Mouse (Mus musculus): ENCODE results near the gene Cdan1. TPM values are rescaled to one million over a fixed set of nuclear protein-coding genes. Genes with fewer than 3 reads are reported as not detected.
A peak's percentile ranks its signal among the peaks of the same experiment; 100 is the strongest.

Gene Cdan1
- polyA plus RNA-seq, 1 experiment, result not detected

DNA sequence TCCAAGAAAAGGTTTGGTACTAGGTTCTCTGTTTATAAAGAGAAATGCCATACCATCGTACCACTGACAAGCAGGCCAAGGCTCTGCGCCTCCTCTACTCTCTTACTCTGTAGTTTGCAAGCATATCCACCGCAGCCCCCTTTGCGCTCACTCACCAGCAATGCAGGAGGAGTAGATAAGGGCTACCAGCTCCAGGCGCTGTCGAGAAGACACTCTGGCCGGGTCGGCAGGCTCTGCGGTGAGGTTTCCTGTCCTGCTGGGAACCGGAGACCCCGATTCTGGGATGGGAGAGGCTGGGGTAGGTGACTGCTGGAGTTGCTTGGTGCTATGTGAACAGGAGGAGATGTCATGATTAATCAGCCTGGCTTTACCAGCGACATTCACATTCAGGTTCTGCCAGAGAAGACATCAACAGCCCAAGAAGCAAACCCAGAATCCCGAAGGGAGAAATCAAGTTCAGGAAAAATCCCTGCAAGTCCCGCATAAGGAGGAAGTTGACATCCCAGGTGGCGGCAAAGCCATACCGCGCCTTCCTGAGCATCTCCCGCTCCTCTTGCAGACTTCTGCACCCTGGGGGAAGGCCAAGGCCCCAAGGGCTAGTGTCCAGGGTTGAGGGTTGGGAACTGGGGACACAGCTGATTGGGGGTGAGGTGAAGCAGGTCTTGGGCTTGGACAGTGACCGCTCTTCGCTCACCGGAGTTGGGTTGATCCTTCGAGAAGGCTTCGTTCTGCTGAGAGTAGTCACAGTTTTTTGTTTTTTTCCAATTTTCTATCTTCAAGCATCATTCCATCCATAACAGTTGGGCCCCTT lies 119.9 kb downstream of the Cdan1 start:
- no peak overlapping the region for H3K27ac ChIP-seq (ENCODE audit: insufficient read depth, low read depth, low read length)
- 6% methylated on average over 23 of the region's 23 CpGs for WGBS

DNA sequence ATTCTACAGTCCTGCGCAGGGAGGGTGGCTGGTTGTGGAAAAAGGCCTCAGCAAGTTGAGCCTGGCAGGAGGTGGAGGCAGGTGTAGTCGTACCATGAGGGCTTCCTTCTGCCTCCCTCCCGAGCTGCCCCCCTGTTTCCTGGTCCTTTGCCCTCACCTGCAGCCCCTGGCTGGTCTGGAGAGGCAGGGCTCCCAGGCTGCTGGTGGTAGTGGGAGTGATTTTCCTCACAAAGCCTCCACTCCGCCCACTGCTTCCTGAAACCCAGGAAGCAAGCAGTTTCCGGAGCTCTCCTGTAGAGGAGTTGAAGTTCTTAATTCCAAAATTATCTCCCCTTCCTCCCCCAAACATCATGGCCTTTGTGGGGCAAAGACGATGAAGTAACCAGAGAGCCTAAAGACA lies 125.8 kb downstream of the Cdan1 start:
- Histone ChIP-seq H3K4me1 (ENCODE audit: control insufficient read depth, insufficient read depth, low read length) (peaks cover 3% of the 10 kb centered on the region; the same call in 1 of the 2 replicates), H3K27ac (ENCODE audit: insufficient read depth, low read depth, low read length) (no peak overlapping the region), H3K4me3 (ENCODE audit: insufficient read depth, low read depth, low read length) (no peak overlapping the region)
- WGBS, result 77% methylated on average over 6 of the region's 6 CpGs
- TF ChIP-seq CTCF (IDR thresholded peaks at IDR 0.05; ENCODE audit: insufficient read depth, low read depth, low read length), result no peak
- no peak for TF ChIP-seq POLR2A (IDR thresholded peaks at IDR 0.05; ENCODE audit: insufficient read depth, low read depth, low read length)

More for the DNA sequence above, 119.9 kb downstream of the Cdan1 start:
- Histone ChIP-seq H3K4me1 (ENCODE audit: control insufficient read depth, insufficient read depth, low read length) (peaks cover 12% of the 10 kb centered on the region), H3K4me3 (ENCODE audit: insufficient read depth, low read depth, low read length) (peak overlapping the region; percentile 69)
- TF ChIP-seq POLR2A (IDR thresholded peaks at IDR 0.05; ENCODE audit: insufficient read depth, low read depth, low read length) (no peak), CTCF (IDR thresholded peaks at IDR 0.05; ENCODE audit: insufficient read depth, low read depth, low read length) (no peak)

DNA sequence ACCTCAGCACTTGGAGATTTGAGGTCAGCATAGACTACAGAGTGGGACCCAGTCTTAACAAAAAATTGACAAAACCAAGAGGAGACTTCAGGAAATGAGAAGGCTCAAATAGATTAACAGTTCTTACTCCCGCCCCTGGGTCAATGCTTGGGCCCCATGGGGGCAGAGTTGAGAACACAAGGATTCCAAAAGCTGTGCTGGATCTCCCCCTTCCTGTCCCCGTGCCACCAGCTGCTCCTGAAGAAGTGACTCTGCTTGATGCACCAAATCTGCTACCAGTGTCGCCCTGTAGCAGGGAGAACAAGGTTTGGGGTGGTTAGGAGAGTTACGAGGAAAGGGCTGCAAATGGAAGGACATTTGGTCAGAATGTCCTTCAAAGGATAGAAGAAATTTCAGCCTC lies 126.3 kb downstream of the Cdan1 start:
- peaks cover 3% of the 10 kb centered on the region; the same call in 1 of the 2 replicates for H3K4me1 ChIP-seq (ENCODE audit: control insufficient read depth, insufficient read depth, low read length)
- WGBS, result 71% methylated on average over 4 of the region's 4 CpGs
- H3K4me3 ChIP-seq (ENCODE audit: insufficient read depth, low read depth, low read length), result no peak overlapping the region
- no peak for TF ChIP-seq POLR2A (IDR thresholded peaks at IDR 0.05; ENCODE audit: insufficient read depth, low read depth, low read length)
- TF ChIP-seq CTCF (IDR thresholded peaks at IDR 0.05; ENCODE audit: insufficient read depth, low read depth, low read length), result no peak
- no peak overlapping the region for H3K27ac ChIP-seq (ENCODE audit: insufficient read depth, low read depth, low read length)

DNA sequence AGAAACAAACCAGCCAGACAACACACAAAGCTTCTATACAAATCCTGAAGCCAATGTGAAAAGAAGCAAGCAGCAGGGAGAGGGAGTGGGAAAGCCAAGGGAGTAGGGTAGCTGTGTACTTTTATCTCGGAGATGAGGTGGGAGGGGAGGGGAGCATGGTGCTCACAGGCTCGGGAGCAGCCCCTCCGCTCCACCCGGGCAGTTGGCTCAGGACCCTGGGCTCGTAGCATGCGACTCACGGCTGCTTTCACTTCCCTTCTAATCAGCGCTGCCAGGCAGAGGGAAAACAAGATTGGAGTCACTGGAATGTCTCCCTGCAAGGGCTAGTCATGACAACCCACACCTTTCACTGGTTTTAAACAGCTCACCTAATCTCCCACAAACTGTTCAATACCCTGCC lies 127.4 kb downstream of the Cdan1 start:
- TF ChIP-seq CTCF (IDR thresholded peaks at IDR 0.05; ENCODE audit: insufficient read depth, low read depth, low read length), result no peak
- no peak for TF ChIP-seq POLR2A (IDR thresholded peaks at IDR 0.05; ENCODE audit: insufficient read depth, low read depth, low read length)
- Histone ChIP-seq H3K27ac (ENCODE audit: insufficient read depth, low read depth, low read length) (no peak overlapping the region), H3K4me1 (ENCODE audit: control insufficient read depth, insufficient read depth, low read length) (no peaks in the 10 kb centered on the region), H3K4me3 (ENCODE audit: insufficient read depth, low read depth, low read length) (no peak overlapping the region)
- WGBS, result 39% methylated on average over 8 of the region's 8 CpGs

DNA sequence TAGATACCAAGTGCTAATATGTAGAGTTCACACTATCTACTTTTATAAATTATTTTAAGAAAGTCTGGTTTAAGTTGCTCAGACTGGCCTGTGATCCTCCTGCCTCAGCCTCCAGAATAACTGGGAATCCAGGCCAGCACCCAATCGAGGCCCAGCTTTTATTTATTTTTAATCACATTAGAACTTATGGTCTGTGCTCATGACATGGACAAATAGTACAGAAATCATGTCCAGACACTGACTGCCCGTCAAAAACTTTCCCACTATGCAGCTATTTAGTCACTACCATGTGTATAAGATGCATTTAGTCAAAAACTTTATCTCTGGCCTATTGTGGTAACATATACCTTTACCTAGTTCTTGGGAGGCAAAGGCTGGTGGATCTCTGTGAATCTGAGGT lies 128.0 kb downstream of the Cdan1 start:
- 82% methylated on average over 2 of the region's 2 CpGs for WGBS
- no peak for TF ChIP-seq CTCF (IDR thresholded peaks at IDR 0.05; ENCODE audit: insufficient read depth, low read depth, low read length)
- TF ChIP-seq POLR2A (IDR thresholded peaks at IDR 0.05; ENCODE audit: insufficient read depth, low read depth, low read length), result no peak
- no peak overlapping the region for H3K27ac ChIP-seq (ENCODE audit: insufficient read depth, low read depth, low read length)
- H3K4me3 ChIP-seq (ENCODE audit: insufficient read depth, low read depth, low read length), result no peak overlapping the region
- H3K4me1 ChIP-seq (ENCODE audit: control insufficient read depth, insufficient read depth, low read length), result no peaks in the 10 kb centered on the region

DNA sequence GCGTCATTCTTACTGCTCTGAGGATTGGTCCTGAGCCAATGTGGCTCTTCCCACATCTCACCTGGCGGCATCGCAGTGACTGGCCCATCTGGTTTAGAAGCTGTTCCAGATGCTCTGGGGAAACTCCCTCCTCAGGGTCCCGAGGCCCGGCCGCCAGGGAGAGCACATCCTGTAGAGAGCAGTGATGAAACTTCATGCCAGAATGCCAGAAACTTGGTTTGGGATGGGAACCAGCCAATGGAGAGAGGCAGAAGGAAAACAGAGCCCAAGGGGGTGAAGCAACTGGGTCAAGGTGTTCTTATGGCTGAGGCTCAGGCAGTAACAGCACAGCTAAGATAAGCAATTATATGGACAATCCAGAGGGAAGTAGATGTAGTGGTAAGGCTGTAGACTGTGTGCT lies 129.1 kb downstream of the Cdan1 start:
- no peaks in the 10 kb centered on the region for H3K4me1 ChIP-seq (ENCODE audit: control insufficient read depth, insufficient read depth, low read length)
- H3K27ac ChIP-seq (ENCODE audit: insufficient read depth, low read depth, low read length), result no peak overlapping the region
- 92% methylated on average over 6 of the region's 6 CpGs for WGBS
- no peak overlapping the region for H3K4me3 ChIP-seq (ENCODE audit: insufficient read depth, low read depth, low read length)
- TF ChIP-seq POLR2A (IDR thresholded peaks at IDR 0.05; ENCODE audit: insufficient read depth, low read depth, low read length) (no peak), CTCF (IDR thresholded peaks at IDR 0.05; ENCODE audit: insufficient read depth, low read depth, low read length) (no peak)

DNA sequence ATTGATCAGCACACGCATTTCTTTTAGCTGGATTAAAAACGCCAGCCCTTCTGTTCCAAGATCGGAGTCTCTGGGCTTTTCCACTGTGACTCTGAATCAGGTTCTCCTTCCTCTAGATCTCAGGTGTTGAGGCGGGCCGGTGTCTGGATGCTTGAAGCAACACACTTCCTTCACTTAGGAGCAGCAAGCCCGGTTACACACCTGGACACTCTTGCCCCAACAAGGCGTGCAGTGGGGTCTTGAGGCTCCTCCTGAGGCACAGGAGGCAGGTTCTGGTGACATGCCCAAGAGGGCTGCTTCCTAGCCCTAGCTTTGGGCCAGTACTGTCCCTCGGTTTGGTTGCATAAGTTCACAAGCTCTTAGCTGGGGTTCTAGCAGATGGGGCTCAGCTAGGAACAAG lies 131.4 kb downstream of the Cdan1 start:
- no peak overlapping the region for H3K27ac ChIP-seq (ENCODE audit: insufficient read depth, low read depth, low read length)
- no peak for TF ChIP-seq POLR2A (IDR thresholded peaks at IDR 0.05; ENCODE audit: insufficient read depth, low read depth, low read length)
- no peak for TF ChIP-seq CTCF (IDR thresholded peaks at IDR 0.05; ENCODE audit: insufficient read depth, low read depth, low read length)
- no peak overlapping the region for H3K4me3 ChIP-seq (ENCODE audit: insufficient read depth, low read depth, low read length)
- WGBS, result 95% methylated on average over 8 of the region's 8 CpGs
- no peaks in the 10 kb centered on the region for H3K4me1 ChIP-seq (ENCODE audit: control insufficient read depth, insufficient read depth, low read length)

DNA sequence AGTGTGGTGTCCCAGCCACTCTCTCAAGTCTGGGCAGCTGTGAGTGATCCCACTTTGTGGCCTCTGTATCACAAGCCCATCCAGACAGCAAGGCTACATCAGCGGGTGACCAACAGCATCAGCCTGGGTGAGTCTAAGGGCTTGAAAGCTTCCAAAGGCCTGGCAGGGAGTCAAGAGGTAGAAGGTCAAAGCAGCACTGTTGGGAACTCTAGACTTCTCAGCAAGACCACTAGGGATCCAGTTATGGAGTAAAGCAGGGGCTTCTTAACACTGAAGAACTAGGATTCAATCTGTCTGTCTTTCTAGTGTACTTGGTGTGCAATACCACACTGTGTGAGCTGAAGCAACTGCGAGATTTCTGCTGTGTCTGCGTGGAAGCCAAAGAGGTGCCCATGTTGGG lies 136.5 kb downstream of the Cdan1 start:
- no peak overlapping the region for H3K4me3 ChIP-seq (ENCODE audit: insufficient read depth, low read depth, low read length)
- no peak overlapping the region for H3K27ac ChIP-seq (ENCODE audit: insufficient read depth, low read depth, low read length)
- no peaks in the 10 kb centered on the region for H3K4me1 ChIP-seq (ENCODE audit: control insufficient read depth, insufficient read depth, low read length)
- TF ChIP-seq POLR2A (IDR thresholded peaks at IDR 0.05; ENCODE audit: insufficient read depth, low read depth, low read length), result no peak
- no peak for TF ChIP-seq CTCF (IDR thresholded peaks at IDR 0.05; ENCODE audit: insufficient read depth, low read depth, low read length)
- WGBS, result 92% methylated on average over 3 of the region's 3 CpGs

DNA sequence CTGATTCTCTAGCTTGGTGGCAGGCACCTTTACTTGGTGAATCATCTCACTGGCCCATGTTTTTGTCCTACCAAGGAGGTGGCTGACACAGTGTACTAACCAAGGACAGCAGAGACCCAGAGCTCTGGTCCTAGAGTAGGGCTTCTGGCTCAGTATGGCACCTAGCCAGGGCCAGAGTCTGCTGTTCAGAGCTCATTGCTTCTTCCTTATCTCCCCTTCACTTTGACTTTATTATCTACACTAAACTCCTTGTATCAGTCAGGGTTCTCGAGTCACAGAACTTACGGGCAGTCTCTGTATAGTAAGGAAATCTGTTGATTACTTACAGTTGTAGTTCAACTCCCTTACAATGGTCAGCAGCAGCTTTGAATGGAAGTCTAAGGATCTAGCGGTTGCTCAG lies 139.0 kb downstream of the Cdan1 start:
- WGBS, result 93% methylated on average over 3 of the region's 3 CpGs
- Histone ChIP-seq H3K27ac (ENCODE audit: insufficient read depth, low read depth, low read length) (no peak overlapping the region), H3K4me3 (ENCODE audit: insufficient read depth, low read depth, low read length) (no peak overlapping the region), H3K4me1 (ENCODE audit: control insufficient read depth, insufficient read depth, low read length) (no peaks in the 10 kb centered on the region)
- no peak for TF ChIP-seq CTCF (IDR thresholded peaks at IDR 0.05; ENCODE audit: insufficient read depth, low read depth, low read length)
- no peak for TF ChIP-seq POLR2A (IDR thresholded peaks at IDR 0.05; ENCODE audit: insufficient read depth, low read depth, low read length)
